Comparison of ENCODE assay signal across 16 mouse cellular contexts in genomic region chr9:118495933-118496332, GRCm38 (mm10). TPM values are rescaled to one million over a fixed set of nuclear protein-coding genes. Genes with fewer than 3 reads are reported as not detected.
"Had no signal": no experiment of that assay in that cellular context is flagged by ENCODE, and none has a peak within 500 bp of the region (broad histone marks: within the 10 kb centered on the region; RNA-seq: fewer than 3 reads in every experiment).

No protein-coding gene starts in this region.

- H3K9ac ChIP-seq: neural tube, embryonic 12.5 days had no signal

- H3K4me1 ChIP-seq: limb, embryonic 10.5 days; midbrain, embryonic 10.5 days; neural tube, embryonic 12.5 days had no signal

- H3K36me3 ChIP-seq: limb, embryonic 10.5 days; midbrain, embryonic 10.5 days; neural tube, embryonic 12.5 days had no signal

- DNase-seq: kidney, adult 18-20 months; kidney, postnatal 10 days; lung, adult 2 months; lung, postnatal 36 days; midbrain, embryonic 14.5 days; spleen, adult 18-20 months; thymus, postnatal 36 days had no signal

- ATAC-seq: inflammation-experienced regulatory T-cells, adult 6 months; lung, postnatal 0 days had no signal

- H3K27ac ChIP-seq: limb, embryonic 10.5 days; midbrain, embryonic 10.5 days; neural tube, embryonic 12.5 days had no signal

- H3K4me2 ChIP-seq: neural tube, embryonic 12.5 days had no signal

- H3K27me3 ChIP-seq: neural tube, embryonic 12.5 days had no signal

- H3K4me3 ChIP-seq: limb, embryonic 10.5 days; midbrain, embryonic 10.5 days; myocyte; neural tube, embryonic 12.5 days had no signal

- H3K9me3 ChIP-seq: limb, embryonic 10.5 days; neural tube, embryonic 12.5 days had no signal

RNA-seq across cellular contexts. Expression of gene Eomes, which starts 17.9 kb away (rescaled TPM):
- total RNA-seq: megakaryocyte progenitor cell, adult 5-6 weeks had no signal
- polyA plus RNA-seq: kidney, embryonic 14.5 days; stomach, embryonic 14.5 days had no signal
